Mouse (Mus musculus) kidney, postnatal 0 days (tissue): Measurements from ENCODE around the gene Ctsd. TPM values are rescaled to one million over a fixed set of nuclear protein-coding genes. Genes with fewer than 3 reads are reported as not detected.
A peak's percentile ranks its signal among the peaks of the same experiment; 100 is the strongest.

Source experiments
- ATAC-seq: fragments of 200-750 bp; cut with Nextera tagmentation; replicated peaks from 2 replicates; pipeline ENCODE4 v1.8.0; 2017; ENCODE audit warnings: low read depth, moderate number of reproducible peaks, moderate TSS enrichment, moderate library complexity; ENCODE audit not compliant: low FRiP score
- DNase-seq: peaks from one replicate; pipeline ENCODE4 v3.0.0-alpha.2; 2016; ENCODE audit warnings: low spot score
- H3K27ac ChIP-seq: fragments of 300-500 bp; sonication (generic); 2 replicates; pipeline ENCODE4 v1.5.1; 2014; ENCODE audit warnings: mild to moderate bottlenecking
- H3K27me3 ChIP-seq: fragments of 300-500 bp; sonication (generic); 2 replicates; pipeline ENCODE4 v1.6.1; 2014; ENCODE audit warnings: low read length, mixed read lengths; ENCODE audit not compliant: insufficient read depth
- H3K36me3 ChIP-seq: fragments of 300-500 bp; sonication (generic); 2 replicates; pipeline ENCODE4 v1.6.1; 2014; ENCODE audit warnings: low read length, mixed read lengths; ENCODE audit not compliant: insufficient read depth
- H3K4me1 ChIP-seq: fragments of 300-500 bp; sonication (generic); replicated peaks from 2 replicates; pipeline ENCODE4 v1.6.1; 2014; ENCODE audit warnings: antibody characterized with exemption, low read length, mixed read lengths; ENCODE audit not compliant: insufficient read depth
- H3K4me2 ChIP-seq: fragments of 300-500 bp; sonication (generic); 2 replicates; pipeline ENCODE4 v1.6.1; 2014; ENCODE audit warnings: mild to moderate bottlenecking, low read length, moderate library complexity, mixed read lengths
- H3K4me3 ChIP-seq: fragments of 300-500 bp; sonication (generic); replicated peaks from 2 replicates; pipeline ENCODE4 v1.5.1; 2014; ENCODE audit warnings: low read depth, low read length
- H3K9ac ChIP-seq: fragments of 300-500 bp; sonication (generic); 2 replicates; pipeline ENCODE4 v1.6.1; 2014; ENCODE audit warnings: low read depth, low read length
- H3K9me3 ChIP-seq: fragments of 300-500 bp; sonication (generic); replicated peaks from 2 replicates; pipeline ENCODE4 v1.6.1; 2016; ENCODE audit warnings: low read length, inconsistent platforms, mixed read lengths
- CTCF ChIP-seq: IDR thresholded peaks from 2 replicates; pipeline ENCODE4 v1.5.1; 2016; ENCODE audit warnings: antibody characterized with exemption, low read depth, mild to moderate bottlenecking, moderate library complexity
- WGBS: fragments of 180-500 bp; shearing (Covaris S2); extraction: QIAGEN DNeasy Blood & Tissue Kit; methylation state at CpG from one replicate; pipeline ENCODE4 v1.1.7; 2014; 5-methylcytosine and 5-hydroxymethylcytosine counted together
- polyA plus RNA-seq: library from polyadenylated mRNA; unstranded; fragments of >200 nt; fragmentation: Nextera tagmentation; extraction: Ambion mirVana; gene quantifications from 2 replicates; pipeline ENCODE4 v1.2.1, GENCODE M21; 2015

Ctsd gene
- polyA plus RNA-seq, 1 experiment from 2014 or later, result 575 TPM

- Histone ChIP-seq H3K4me2 (peak overlapping the region; percentile 33), H3K27ac (peak overlapping the region; percentile 48), H3K4me1 (peaks cover 16% of the 10 kb centered on the region), H3K4me3 (no peak overlapping the region; the same call in 1 of the 2 replicates), H3K27me3 (no peaks in the 10 kb centered on the region), H3K9ac (no peak overlapping the region), H3K9me3 (no peaks in the 10 kb centered on the region), H3K36me3 (peaks cover 17% of the 10 kb centered on the region)
- ATAC-seq (no peak; the same call in 1 of the 2 replicates), DNase-seq (no peak)
- 100% methylated on average over 1 of the region's 1 CpGs for WGBS
- TF ChIP-seq CTCF, result no peak
These were observed 360 bp upstream of the Ctsd start for GRCm38 (mm10) chr7:142388198-142388597.

GRCm38 (mm10) chr7:142386621-142387201 is 1.1 kb downstream of the Ctsd start:
- no peak for DNase-seq
- H3K4me2 ChIP-seq, result peak overlapping the region; percentile 87
- peak overlapping the region; percentile 75 for H3K9ac ChIP-seq
- WGBS, result 21% methylated on average over 6 of the region's 6 CpGs
- peaks cover 16% of the 10 kb centered on the region for H3K4me1 ChIP-seq
- H3K4me3 ChIP-seq, result peak overlapping the region; percentile 61
- ATAC-seq, result no peak
- H3K36me3 ChIP-seq, result peaks cover 32% of the 10 kb centered on the region
- peak overlapping the region; percentile 67 for H3K27ac ChIP-seq
- H3K9me3 ChIP-seq, result no peaks in the 10 kb centered on the region
- no peak for TF ChIP-seq CTCF
- no peaks in the 10 kb centered on the region for H3K27me3 ChIP-seq

- 91% methylated on average over 3 of the region's 3 CpGs for WGBS
- Histone ChIP-seq H3K9me3 (no peaks in the 10 kb centered on the region), H3K4me1 (peaks cover 16% of the 10 kb centered on the region), H3K4me3 (peak overlapping the region; percentile 61), H3K4me2 (peak overlapping the region; percentile 87), H3K9ac (peak overlapping the region; percentile 75), H3K27me3 (no peaks in the 10 kb centered on the region), H3K27ac (no peak overlapping the region), H3K36me3 (peaks cover 40% of the 10 kb centered on the region)
- DNase-seq, result no peak
- ATAC-seq, result no peak
- no peak for TF ChIP-seq CTCF
These were observed 2.0 kb downstream of the Ctsd start for GRCm38 (mm10) chr7:142385742-142386403.

- Histone ChIP-seq H3K9ac (no peak overlapping the region), H3K27me3 (no peaks in the 10 kb centered on the region), H3K4me2 (no peak overlapping the region), H3K4me1 (peaks cover 16% of the 10 kb centered on the region), H3K9me3 (no peaks in the 10 kb centered on the region), H3K4me3 (no peak overlapping the region), H3K27ac (no peak overlapping the region), H3K36me3 (peaks cover 56% of the 10 kb centered on the region)
- ATAC-seq, result no peak
- DNase-seq, result no peak
- no peak for TF ChIP-seq CTCF
- 72% methylated on average over 10 of the region's 10 CpGs for WGBS
These were observed 3.5 kb downstream of the Ctsd start for GRCm38 (mm10) chr7:142384306-142384705.

- H3K9ac ChIP-seq, result no peak within 1 kb of the TSS
- H3K36me3 ChIP-seq, result peaks cover 69% of the 10 kb centered on the region
- H3K9me3 ChIP-seq, result no peaks in the 10 kb centered on the region
These were observed 5.3 kb downstream of the Ctsd start, which contains the start of gene Gm49369 for GRCm38 (mm10) chr7:142382567-142382966. Gm49369 (minus strand) TSS chr7:142382667.

GRCm38 (mm10) chr7:142381175-142381574 is 6.7 kb downstream of the Ctsd start:
- no peak for ATAC-seq
- no peak for TF ChIP-seq CTCF
- H3K4me3 ChIP-seq, result no peak overlapping the region
- no peak for DNase-seq
- H3K4me1 ChIP-seq, result peaks cover 6% of the 10 kb centered on the region
- H3K36me3 ChIP-seq, result peaks cover 82% of the 10 kb centered on the region
- no peak overlapping the region for H3K9ac ChIP-seq
- H3K27ac ChIP-seq, result no peak overlapping the region
- no peaks in the 10 kb centered on the region for H3K9me3 ChIP-seq
- no peak overlapping the region for H3K4me2 ChIP-seq
- H3K27me3 ChIP-seq, result no peaks in the 10 kb centered on the region
- WGBS, result 88% methylated on average over 4 of the region's 4 CpGs

More at GRCm38 (mm10) chr7:142382567-142382966, 5.3 kb downstream of the Ctsd start, which contains the start of gene Gm49369:
- TF ChIP-seq CTCF, result no peak
- Histone ChIP-seq H3K27me3 (no peaks in the 10 kb centered on the region), H3K4me2 (no peak within 1 kb of the TSS), H3K4me3 (no peak within 1 kb of the TSS), H3K27ac (no peak within 1 kb of the TSS), H3K4me1 (peaks cover 16% of the 10 kb centered on the region)
- 93% methylated on average over 5 of the region's 5 CpGs for WGBS
- no peak for ATAC-seq
- DNase-seq, result no peak
